Mouse (Mus musculus) lung, postnatal 14 days (tissue): Measurements from ENCODE around the gene Snx21.

Experiments used
- DNase-seq: peaks from one replicate; pipeline ENCODE4 v3.0.0; 2021

Snx21 gene

GRCm38 (mm10) chr2:164832032-164832747 is 46.6 kb downstream of the Snx21 start:
- DNase-seq, result no peak

GRCm38 (mm10) chr2:164832748-164833301 is 47.2 kb downstream of the Snx21 start, which contains the start of gene Ctsa:
Gene Ctsa, plus strand, starts transcription at chr2:164832873.
- peak; percentile 80 for DNase-seq

GRCm38 (mm10) chr2:164833314-164833959 is 47.8 kb downstream of the Snx21 start, which contains the start of gene Neurl2:
Gene Neurl2, minus strand, starts transcription at chr2:164833456.
- peak; percentile 92 for DNase-seq

DNA sequence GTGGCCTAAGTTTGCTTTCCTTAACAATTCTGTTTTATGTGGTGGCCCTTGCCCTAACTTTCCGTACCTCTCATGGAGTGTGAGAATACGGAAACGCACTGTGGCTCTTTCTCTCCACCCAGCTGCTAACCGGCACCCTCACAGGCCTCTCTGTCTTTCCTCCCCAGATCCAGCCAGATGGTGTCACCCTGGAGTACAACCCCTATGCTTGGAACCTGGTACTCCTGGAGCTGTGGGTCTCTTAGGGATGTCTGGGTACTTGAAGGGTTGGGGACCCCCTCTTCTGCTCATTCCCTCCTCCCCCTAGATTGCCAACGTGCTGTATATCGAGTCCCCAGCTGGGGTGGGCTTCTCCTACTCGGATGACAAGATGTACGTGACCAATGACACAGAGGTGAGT is 48.9 kb downstream of the Snx21 start:
- no peak for DNase-seq

DNA sequence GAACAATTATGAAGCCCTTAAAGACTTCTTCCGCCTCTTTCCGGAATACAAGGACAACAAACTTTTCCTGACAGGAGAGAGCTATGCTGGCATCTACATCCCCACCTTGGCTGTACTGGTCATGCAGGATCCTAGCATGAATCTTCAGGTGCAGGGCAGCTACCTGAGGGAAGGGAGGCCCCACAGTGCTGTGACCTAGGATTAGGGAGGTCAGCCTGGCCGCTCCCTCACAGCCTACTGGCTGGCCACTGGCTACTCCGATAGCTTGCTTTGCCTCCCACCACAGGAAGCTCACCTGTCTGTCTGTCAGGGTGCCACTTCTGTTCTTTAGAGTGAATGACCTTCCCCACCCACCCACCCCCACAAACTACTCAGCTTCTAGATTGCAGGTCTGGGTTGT is 49.5 kb downstream of the Snx21 start:
- no peak for DNase-seq
